Mouse (Mus musculus): ENCODE measurements around the gene Plk5. TPM values are rescaled to one million over a fixed set of nuclear protein-coding genes. Genes with fewer than 3 reads are reported as not detected.
A peak's percentile ranks its signal among the peaks of the same experiment; 100 is the strongest.

The Plk5 gene
- polyA plus RNA-seq, 1 experiment from 2014 or later: 2.2 TPM

GRCm38 (mm10) chr10:80368392-80368791 lies 12.1 kb downstream of the Plk5 start:
- Histone ChIP-seq H3K9ac (no peak overlapping the region), H3K9me3 (peaks cover 4% of the 10 kb centered on the region; the same call in 1 of the 2 replicates), H3K27me3 (peaks cover 19% of the 10 kb centered on the region), H3K36me3 (no peaks in the 10 kb centered on the region), H3K4me1 (peaks cover 7% of the 10 kb centered on the region; the same call in 1 of the 2 replicates), H3K4me2 (replicated peaks) (no peak overlapping the region), H3K4me3 (no peak overlapping the region), H3K27ac (no peak overlapping the region)
- ATAC-seq (ENCODE audit: low FRiP score, low read depth): no peak
- WGBS: 85% methylated on average over 6 of the region's 6 CpGs

- WGBS: 79% methylated on average over 21 of the region's 21 CpGs
- peaks cover 5% of the 10 kb centered on the region; the same call in 1 of the 2 replicates for H3K27me3 ChIP-seq
- no peak overlapping the region for H3K27ac ChIP-seq
- H3K36me3 ChIP-seq: no peaks in the 10 kb centered on the region
- H3K4me1 ChIP-seq: peaks cover 7% of the 10 kb centered on the region; the same call in 1 of the 2 replicates
- ATAC-seq (ENCODE audit: low FRiP score, low read depth): no peak
- no peak overlapping the region for H3K4me3 ChIP-seq
- H3K9ac ChIP-seq: no peak overlapping the region
- peaks cover 4% of the 10 kb centered on the region; the same call in 1 of the 2 replicates for H3K9me3 ChIP-seq
- no peak overlapping the region for H3K4me2 ChIP-seq (replicated peaks)
These were observed 13.9 kb downstream of the Plk5 start for GRCm38 (mm10) chr10:80369995-80370747.

- Histone ChIP-seq H3K9me3 (peaks cover 4% of the 10 kb centered on the region; the same call in 1 of the 2 replicates), H3K36me3 (no peaks in the 10 kb centered on the region), H3K4me2 (replicated peaks) (peak overlapping the region; percentile 53), H3K27me3 (no peaks in the 10 kb centered on the region), H3K27ac (no peak overlapping the region; the same call in 1 of the 2 replicates), H3K9ac (peak overlapping the region; percentile 50; the same call in 1 of the 2 replicates), H3K4me3 (peak overlapping the region; percentile 40), H3K4me1 (peaks cover 7% of the 10 kb centered on the region; the same call in 1 of the 2 replicates)
- ATAC-seq (ENCODE audit: low FRiP score, low read depth): peak; percentile 88
- 2% methylated on average over 12 of the region's 12 CpGs for WGBS
These were observed 15.2 kb downstream of the Plk5 start for GRCm38 (mm10) chr10:80371411-80371966.

GRCm38 (mm10) chr10:80371983-80372382 lies 15.7 kb downstream of the Plk5 start:
- 49% methylated on average over 9 of the region's 9 CpGs for WGBS
- peak overlapping the region; percentile 50; the same call in 1 of the 2 replicates for H3K9ac ChIP-seq

GRCm38 (mm10) chr10:80372706-80373105 lies 16.4 kb downstream of the Plk5 start:
- no peak overlapping the region for H3K9ac ChIP-seq
- no peaks in the 10 kb centered on the region for H3K27me3 ChIP-seq
- peaks cover 4% of the 10 kb centered on the region; the same call in 1 of the 2 replicates for H3K9me3 ChIP-seq
- H3K4me2 ChIP-seq (replicated peaks): no peak overlapping the region
- H3K36me3 ChIP-seq: no peaks in the 10 kb centered on the region
- H3K4me1 ChIP-seq: peaks cover 7% of the 10 kb centered on the region; the same call in 1 of the 2 replicates
- 81% methylated on average over 6 of the region's 6 CpGs for WGBS
- ATAC-seq (ENCODE audit: low FRiP score, low read depth): no peak
- H3K27ac ChIP-seq: no peak overlapping the region
- H3K4me3 ChIP-seq: no peak overlapping the region

More at GRCm38 (mm10) chr10:80371983-80372382, 15.7 kb downstream of the Plk5 start:
- Histone ChIP-seq H3K4me3 (peak overlapping the region; percentile 40), H3K4me1 (peaks cover 7% of the 10 kb centered on the region; the same call in 1 of the 2 replicates), H3K36me3 (no peaks in the 10 kb centered on the region), H3K27ac (no peak overlapping the region; the same call in 1 of the 2 replicates), H3K4me2 (replicated peaks) (peak overlapping the region; percentile 53), H3K9me3 (peaks cover 4% of the 10 kb centered on the region; the same call in 1 of the 2 replicates), H3K27me3 (no peaks in the 10 kb centered on the region)
- no peak for ATAC-seq (ENCODE audit: low FRiP score, low read depth)

GRCm38 (mm10) chr10:80374063-80374462 lies 17.8 kb downstream of the Plk5 start:
- no peaks in the 10 kb centered on the region for H3K36me3 ChIP-seq
- H3K9me3 ChIP-seq: no peaks in the 10 kb centered on the region
- WGBS: 18% methylated on average over 6 of the region's 6 CpGs
- H3K4me1 ChIP-seq: peaks cover 7% of the 10 kb centered on the region; the same call in 1 of the 2 replicates
- H3K27ac ChIP-seq: no peak overlapping the region
- no peaks in the 10 kb centered on the region for H3K27me3 ChIP-seq
- no peak for ATAC-seq (ENCODE audit: low FRiP score, low read depth)
- no peak overlapping the region for H3K4me3 ChIP-seq
- H3K4me2 ChIP-seq (replicated peaks): no peak overlapping the region
- no peak overlapping the region for H3K9ac ChIP-seq

GRCm38 (mm10) chr10:80376160-80376559 lies 19.9 kb downstream of the Plk5 start:
- Histone ChIP-seq H3K4me1 (peaks cover 9% of the 10 kb centered on the region; the same call in 1 of the 2 replicates), H3K4me3 (no peak overlapping the region), H3K4me2 (replicated peaks) (no peak overlapping the region), H3K36me3 (peaks cover 16% of the 10 kb centered on the region), H3K27me3 (no peaks in the 10 kb centered on the region), H3K9me3 (no peaks in the 10 kb centered on the region), H3K27ac (no peak overlapping the region), H3K9ac (no peak overlapping the region)
- 2% methylated on average over 7 of the region's 7 CpGs for WGBS
- ATAC-seq (ENCODE audit: low FRiP score, low read depth): no peak

GRCm38 (mm10) chr10:80377716-80378115 lies 21.5 kb downstream of the Plk5 start:
- no peak for ATAC-seq (ENCODE audit: low FRiP score, low read depth)
- 49% methylated on average over 10 of the region's 10 CpGs for WGBS
- H3K9me3 ChIP-seq: no peaks in the 10 kb centered on the region
- H3K27me3 ChIP-seq: no peaks in the 10 kb centered on the region
- no peak overlapping the region for H3K4me2 ChIP-seq (replicated peaks)
- no peak overlapping the region for H3K27ac ChIP-seq
- no peak overlapping the region for H3K4me3 ChIP-seq
- H3K36me3 ChIP-seq: peaks cover 32% of the 10 kb centered on the region
- 0 out of 2 replicates have a peak, but pooled peaks cover 5% of the 10 kb centered on the region for H3K4me1 ChIP-seq
- H3K9ac ChIP-seq: no peak overlapping the region

- Histone ChIP-seq H3K4me2 (replicated peaks) (peak overlapping the region; percentile 95; the same call in 1 of the 2 replicates), H3K4me1 (peaks cover 34% of the 10 kb centered on the region), H3K9ac (no peak overlapping the region), H3K36me3 (peaks cover 56% of the 10 kb centered on the region), H3K27ac (no peak overlapping the region), H3K27me3 (no peaks in the 10 kb centered on the region), H3K9me3 (no peaks in the 10 kb centered on the region), H3K4me3 (0 out of 2 replicates have a peak overlapping the region, but pooled peaks have one; percentile 12)
- 78% methylated on average over 7 of the region's 7 CpGs for WGBS
- no peak for ATAC-seq (ENCODE audit: low FRiP score, low read depth)
These were observed 26.5 kb downstream of the Plk5 start for GRCm38 (mm10) chr10:80382641-80383365.

GRCm38 (mm10) chr10:80383431-80383830 lies 27.2 kb downstream of the Plk5 start:
- no peaks in the 10 kb centered on the region for H3K27me3 ChIP-seq
- H3K36me3 ChIP-seq: peaks cover 56% of the 10 kb centered on the region
- peak overlapping the region; percentile 95; the same call in 1 of the 2 replicates for H3K4me2 ChIP-seq (replicated peaks)
- H3K4me1 ChIP-seq: peaks cover 40% of the 10 kb centered on the region
- H3K27ac ChIP-seq: no peak overlapping the region
- peak overlapping the region; percentile 12; the same call in 1 of the 2 replicates for H3K4me3 ChIP-seq
- 0 out of 2 replicates have a peak overlapping the region, but pooled peaks have one; percentile 5 for H3K9ac ChIP-seq
- no peaks in the 10 kb centered on the region for H3K9me3 ChIP-seq
- no peak for ATAC-seq (ENCODE audit: low FRiP score, low read depth)
- 60% methylated on average over 4 of the region's 4 CpGs for WGBS

- Histone ChIP-seq H3K4me2 (replicated peaks) (peak overlapping the region; percentile 95), H3K4me3 (peak overlapping the region; percentile 97), H3K9me3 (no peaks in the 10 kb centered on the region), H3K27ac (no peak overlapping the region), H3K36me3 (peaks cover 56% of the 10 kb centered on the region), H3K9ac (peak overlapping the region; percentile 99), H3K4me1 (peaks cover 46% of the 10 kb centered on the region), H3K27me3 (no peaks in the 10 kb centered on the region)
- WGBS: 88% methylated on average over 4 of the region's 4 CpGs
- no peak for ATAC-seq (ENCODE audit: low FRiP score, low read depth)
These were observed 27.9 kb downstream of the Plk5 start for GRCm38 (mm10) chr10:80384115-80384639.

Data from limb, embryonic 13.5 days (tissue).